Mouse (Mus musculus) cortical plate, adult 2 months (tissue): ENCODE results near the gene Rps9.
"Not testable (repeated sequence)": the region's sequence is repeated elsewhere in the genome, so short reads cannot be mapped to it uniquely, and the experiment has no call there.

Source experiments
- CTCF ChIP-seq: fragments of 200-500 bp; IDR thresholded peaks from 2 replicates; pipeline ENCODE4 v1.5.1; 2011; ENCODE audit warnings: mild to moderate bottlenecking, control low read depth, low read length; ENCODE audit not compliant: insufficient read depth; ENCODE audit errors: extremely low read depth
- POLR2A ChIP-seq: fragments of 200-500 bp; IDR thresholded peaks from 2 replicates; pipeline ENCODE4 v1.6.1; 2011; ENCODE audit warnings: mild to moderate bottlenecking, low read length, control low read depth; ENCODE audit not compliant: insufficient read depth; ENCODE audit errors: extremely low read depth

DNA sequence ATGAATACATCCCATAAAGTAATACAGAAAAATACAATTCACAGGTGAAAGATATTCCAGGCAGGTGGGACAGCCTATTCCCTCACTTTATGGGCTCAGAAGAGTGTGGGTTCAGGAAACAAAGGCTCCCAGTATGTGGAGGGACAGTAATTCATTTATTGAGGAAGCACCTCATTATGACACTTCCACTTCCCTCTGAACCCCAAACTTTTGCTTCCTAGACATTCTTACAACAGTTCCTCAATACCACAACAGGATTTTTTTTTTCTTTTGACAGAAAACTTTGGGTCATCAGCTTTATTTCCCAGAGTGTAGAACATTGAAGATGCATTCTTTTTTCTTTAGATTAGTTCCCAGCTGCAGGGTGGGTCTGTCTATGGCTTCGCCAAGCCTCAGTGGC is 28.9 kb downstream of the Rps9 start:
- not testable (repeated sequence) for TF ChIP-seq CTCF, POLR2A
